Mouse (Mus musculus) frontal cortex, postnatal 10 days (tissue): ENCODE data around the gene Ints3.

Experiments used
- DNase-seq, 2 experiments: peaks; one replicate each; pipeline ENCODE4 v3.0.0; 2022; ENCODE audit warnings: low spot score in 2 of 2, mixed read lengths in 1 of 2

The Ints3 gene

GRCm38 (mm10) chr3:90445417-90446200, 12.2 kb upstream of the Ints3 start:
- DNase-seq, result no peak

DNA sequence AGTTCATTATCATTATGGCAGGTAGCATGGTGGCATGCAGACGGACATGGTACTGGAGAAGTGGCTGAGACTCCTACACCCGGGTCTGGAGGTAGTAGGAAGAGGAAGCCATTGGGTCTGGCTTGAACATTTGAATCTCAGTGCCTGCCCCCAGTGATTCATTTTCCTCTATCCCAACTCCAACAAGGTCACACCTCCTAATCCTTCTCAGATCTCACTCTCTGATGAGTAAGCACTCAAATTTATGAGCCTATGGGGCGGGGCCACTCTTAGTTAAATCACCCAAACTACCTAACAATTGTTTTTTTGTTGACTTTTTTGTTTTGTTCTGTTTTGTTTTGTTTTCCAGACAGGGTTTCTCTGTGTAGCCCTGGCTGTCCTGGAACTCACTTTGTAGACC, 10.6 kb upstream of the Ints3 start:
- no peak for DNase-seq

- no peak for DNase-seq
These were observed 7.3 kb upstream of the Ints3 start for GRCm38 (mm10) chr3:90440756-90441155.

GRCm38 (mm10) chr3:90437131-90437530, 3.7 kb upstream of the Ints3 start:
- DNase-seq, result no peak

GRCm38 (mm10) chr3:90434073-90434730, 780 bp upstream of the Ints3 start:
- no peak for DNase-seq

DNA sequence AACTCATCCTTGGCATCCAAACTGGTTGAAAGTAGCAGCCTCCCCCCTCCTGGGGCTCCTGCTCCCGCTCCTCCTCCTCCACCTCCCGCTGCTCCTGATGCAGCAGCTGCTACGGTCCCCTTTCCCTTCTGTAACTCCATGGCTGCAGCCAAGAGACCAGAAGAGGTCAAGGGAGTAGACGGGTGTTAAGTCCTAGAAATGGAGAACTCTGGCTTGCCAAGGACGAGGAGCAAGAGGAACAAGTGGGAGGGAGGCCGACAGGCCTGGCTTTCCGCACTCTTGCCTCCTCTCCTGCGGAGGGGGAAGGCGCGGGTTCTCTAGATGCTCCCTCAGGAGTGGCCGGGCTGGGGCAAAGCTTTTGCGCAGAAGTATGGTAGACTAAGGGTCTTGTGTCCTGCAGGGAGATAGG, 607 bp downstream of the Ints3 start:
- DNase-seq, result peak in 1 of 2 experiments; percentile 46

DNA sequence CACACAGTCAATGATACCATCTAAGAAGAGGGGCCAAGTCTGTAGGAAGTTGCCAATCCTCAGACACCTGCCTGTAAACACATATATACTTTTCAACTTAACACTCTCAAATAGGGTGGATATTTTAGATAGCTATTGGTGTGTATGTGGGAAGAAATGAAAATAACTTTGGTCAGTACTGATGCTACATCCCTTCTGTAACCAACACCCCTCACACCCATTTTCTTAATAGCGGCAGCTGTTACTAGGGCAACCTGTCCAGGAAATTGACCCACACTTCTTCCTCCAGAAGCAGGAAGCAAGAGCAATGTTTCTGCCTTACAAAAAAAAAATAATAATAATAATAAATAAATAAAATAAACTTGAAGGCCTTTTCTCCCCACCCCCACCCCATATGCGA, 1.1 kb downstream of the Ints3 start:
- DNase-seq, result no peak

DNA sequence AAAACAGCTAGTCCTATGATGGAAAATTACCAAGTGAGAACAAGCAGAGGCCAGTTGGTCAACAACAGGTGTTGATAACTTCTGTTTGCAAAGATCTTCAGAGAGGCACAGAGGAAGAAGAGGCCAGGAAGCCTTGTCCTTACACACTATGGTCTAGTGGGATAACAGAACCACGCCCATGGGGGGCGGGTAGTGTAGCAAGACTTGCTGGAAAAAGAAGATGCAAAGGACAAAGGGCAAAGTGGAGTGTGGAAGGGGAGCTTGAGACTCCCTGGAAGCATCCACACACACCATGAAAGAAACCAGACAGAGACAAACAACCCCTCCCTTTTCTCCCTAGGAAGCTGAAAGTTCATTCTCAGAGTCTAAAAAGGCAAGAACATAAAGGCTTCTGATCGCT, 3.8 kb downstream of the Ints3 start:
- DNase-seq, result no peak

DNA sequence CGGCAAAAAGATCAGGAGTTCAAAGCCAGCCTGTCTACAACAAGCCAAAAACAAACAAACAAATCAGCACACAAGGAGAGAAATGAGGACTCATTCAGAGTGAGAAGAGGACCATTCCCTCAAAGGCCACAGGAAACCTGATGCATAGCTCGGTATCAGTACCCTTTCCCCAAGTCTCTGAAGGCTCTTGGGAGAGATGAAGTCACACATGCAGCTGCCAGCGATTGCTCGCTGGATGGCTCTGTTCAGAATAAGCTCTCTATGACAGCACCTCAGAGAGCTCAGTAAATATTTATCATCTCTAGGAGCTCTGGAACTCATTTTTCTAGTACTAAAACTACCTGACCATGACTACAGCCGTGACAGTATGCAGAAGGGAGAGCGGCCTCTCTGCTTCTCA, 5.2 kb downstream of the Ints3 start:
- no peak for DNase-seq

DNA sequence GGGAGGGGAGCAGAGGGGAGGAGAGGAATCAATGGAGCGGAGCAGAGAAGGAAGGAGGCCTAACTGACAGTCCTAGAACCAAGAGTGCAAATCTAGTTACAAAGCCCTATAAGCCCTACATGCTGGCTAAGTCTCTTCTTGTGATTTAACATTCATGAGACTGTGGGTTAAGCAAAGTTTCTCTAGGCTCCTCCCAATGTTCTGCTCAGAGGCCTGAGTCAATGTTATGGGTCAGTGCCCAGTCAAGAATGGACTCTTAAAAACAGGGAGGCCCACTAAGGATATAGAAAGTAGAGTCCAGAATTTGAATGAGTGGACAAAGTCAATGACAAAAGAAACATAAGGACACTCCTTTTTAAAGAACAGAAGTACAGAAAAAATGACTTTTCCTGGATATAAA, 5.8 kb downstream of the Ints3 start:
- no peak for DNase-seq

DNA sequence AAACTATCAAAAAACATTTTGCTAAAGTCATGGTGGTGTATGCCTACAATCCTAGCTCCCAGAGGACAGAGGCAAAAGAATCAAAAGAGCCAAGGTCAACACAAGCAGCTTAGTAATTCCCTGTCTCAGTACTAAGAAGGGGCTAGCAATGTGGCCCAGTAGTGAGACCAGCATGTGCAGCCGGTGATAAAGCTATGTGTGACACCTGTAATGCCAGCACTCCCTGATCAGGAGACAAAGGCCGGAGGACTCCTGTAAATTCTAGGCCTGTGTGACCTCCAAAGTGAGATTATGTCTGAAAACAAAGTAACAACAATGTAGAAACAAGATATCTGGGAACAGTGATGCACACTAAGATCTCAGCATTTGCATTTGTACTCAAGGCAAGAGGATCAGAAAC, 7.9 kb downstream of the Ints3 start:
- DNase-seq, result no peak

DNA sequence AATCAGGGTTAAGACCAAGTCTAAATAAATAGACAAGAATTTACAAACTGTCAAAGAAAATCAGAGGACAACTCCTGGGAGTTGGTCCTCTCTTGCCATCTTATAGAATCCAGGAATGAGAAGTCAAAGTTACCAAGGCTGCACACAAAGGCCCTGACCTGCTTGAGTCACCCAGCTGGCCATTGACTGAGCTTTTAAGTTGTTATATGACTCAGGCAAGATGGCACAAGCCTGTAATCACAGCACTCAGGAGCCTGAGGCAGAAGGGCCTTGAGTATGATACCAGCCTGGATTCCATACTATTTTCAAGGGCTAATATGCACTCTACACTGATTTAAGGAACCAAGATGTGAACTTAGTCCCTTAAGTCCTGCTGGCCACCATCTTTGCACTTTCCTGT, 9.9 kb downstream of the Ints3 start:
- no peak for DNase-seq

GRCm38 (mm10) chr3:90420696-90421095, 12.7 kb downstream of the Ints3 start:
- no peak for DNase-seq

DNA sequence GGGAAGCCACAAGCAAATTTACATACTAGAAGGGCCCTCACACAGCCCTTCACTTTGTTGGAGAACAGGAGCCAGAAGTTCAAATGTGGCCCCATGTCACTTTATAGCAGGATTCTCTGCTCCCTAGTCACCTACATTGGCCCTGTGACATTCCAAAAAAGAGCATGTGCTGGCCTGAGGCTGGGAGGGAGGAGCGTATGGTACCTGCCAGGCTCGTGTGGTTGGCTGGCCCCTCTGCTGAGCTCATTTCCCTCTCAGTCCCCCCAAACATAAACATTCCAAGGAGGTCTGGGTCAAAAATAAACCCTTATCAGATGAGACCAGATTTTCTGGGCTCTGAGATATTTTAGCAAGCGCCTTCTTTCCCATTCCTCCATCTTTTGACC, 20.4 kb downstream of the Ints3 start:
- DNase-seq, result no peak

- DNase-seq, result peak in 1 of 2 experiments; percentile 54
These were observed 21.0 kb downstream of the Ints3 start for GRCm38 (mm10) chr3:90412312-90413010.

DNA sequence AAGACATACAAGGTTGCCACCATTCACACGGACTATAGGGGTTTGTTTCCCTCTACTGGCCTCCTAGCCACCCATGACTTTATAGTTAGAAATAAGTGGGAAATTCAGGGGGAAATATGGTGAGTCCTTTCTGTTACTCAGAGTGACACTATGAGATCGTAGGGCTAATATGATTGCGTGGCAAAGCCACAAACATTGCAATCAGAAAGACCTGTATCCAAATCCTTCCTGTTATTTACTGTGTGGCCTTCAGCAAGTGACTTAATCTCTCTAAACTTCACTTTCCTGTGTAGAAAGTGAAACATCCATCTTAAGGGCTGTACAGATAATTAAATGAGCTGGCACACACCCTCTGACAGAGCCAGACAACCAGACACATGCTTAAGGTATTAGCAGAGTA, 24.7 kb downstream of the Ints3 start:
- no peak for DNase-seq

DNA sequence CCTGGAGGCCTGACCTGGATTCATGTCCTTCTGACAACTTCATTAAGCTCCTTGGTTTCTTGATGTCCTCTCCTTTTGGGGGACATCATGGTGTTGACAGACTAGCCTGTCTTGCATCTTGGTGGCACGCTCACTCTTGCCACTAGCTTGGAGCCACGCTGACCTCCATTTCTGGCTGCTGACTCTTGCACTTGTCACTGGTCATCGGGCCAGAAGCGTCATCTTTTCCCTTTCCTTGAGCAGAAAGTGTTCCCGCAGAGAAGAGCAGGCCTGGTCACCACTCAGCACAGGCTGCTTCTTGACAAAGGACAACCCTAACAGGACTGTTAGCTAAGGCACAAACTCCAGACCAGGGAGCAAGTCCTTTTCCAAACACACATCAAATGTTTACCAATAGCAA, 27.0 kb downstream of the Ints3 start:
- DNase-seq, result no peak

GRCm38 (mm10) chr3:90404609-90405008, 28.8 kb downstream of the Ints3 start:
- no peak for DNase-seq

DNA sequence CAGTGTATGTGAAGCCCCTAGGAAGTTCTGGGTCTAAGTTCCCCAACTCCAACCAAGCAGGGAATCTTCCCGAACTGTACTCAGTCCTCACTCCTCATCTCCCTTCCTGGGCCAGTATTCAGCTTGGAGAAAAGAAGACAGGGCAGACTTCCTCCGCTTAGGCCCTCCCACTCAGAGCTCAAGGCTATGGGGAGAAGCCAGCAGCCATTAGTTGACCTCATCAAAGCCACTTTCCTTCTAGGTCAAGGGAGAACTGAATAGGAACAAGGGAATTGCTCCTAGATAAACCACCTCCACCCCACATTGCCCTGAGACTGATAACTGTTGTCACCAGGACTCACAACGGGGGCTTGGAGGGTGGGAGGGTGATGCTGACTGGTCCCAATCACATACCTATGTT, 29.3 kb downstream of the Ints3 start:
- no peak for DNase-seq

- DNase-seq, result no peak
These were observed 32.4 kb downstream of the Ints3 start for GRCm38 (mm10) chr3:90400993-90401392.

- no peak for DNase-seq
These were observed 37.8 kb downstream of the Ints3 start for GRCm38 (mm10) chr3:90395629-90396028.

DNA sequence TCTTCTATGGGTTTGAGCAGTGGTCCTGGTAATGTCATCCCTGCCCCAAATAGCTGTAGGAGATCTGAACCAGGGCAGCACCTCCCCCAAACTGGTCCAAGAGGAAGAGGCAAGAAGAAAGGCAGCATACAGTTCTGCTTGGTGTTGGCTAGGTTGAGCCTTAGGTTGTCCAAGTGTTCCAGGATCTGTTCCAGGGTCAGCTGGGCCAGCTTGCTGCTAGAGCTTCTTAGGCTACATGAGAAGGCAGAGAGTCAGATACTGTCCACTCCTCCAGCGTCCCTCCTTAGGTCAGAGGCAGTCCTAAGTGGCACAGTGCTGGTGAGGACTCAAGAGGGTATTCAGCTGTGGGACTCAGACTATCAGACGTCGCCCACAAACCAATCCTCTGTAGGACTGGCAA, 40.8 kb downstream of the Ints3 start:
- DNase-seq, result no peak

DNA sequence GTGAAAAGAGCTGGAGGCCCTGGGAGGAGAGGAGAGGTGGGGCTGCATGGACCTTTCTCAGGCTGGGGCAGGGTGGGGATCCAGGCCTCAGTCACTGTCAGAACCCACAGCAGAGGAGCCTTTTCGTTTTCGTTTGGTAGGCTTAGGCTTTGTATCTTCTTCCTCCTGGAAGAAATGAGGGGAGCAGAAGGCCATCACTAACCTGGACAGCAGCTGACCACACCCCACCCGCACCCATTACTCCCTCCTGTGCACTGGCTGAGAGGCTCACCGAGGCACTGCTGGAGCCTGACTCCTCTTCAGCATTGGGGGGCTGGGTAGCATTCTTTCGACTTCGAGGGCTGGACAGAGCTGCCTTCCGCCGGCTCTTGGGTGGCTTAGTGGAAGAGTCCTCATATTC, 41.5 kb downstream of the Ints3 start:
- no peak for DNase-seq
